Mouse (Mus musculus) midbrain, embryonic 12.5 days (tissue): ENCODE measurements around the gene Emc1. TPM values are rescaled to one million over a fixed set of nuclear protein-coding genes. Genes with fewer than 3 reads are reported as not detected.

ENCODE experiments used
- ATAC-seq: fragments of 200-750 bp; cut with Nextera tagmentation; 2 replicates; pipeline ENCODE4 v1.8.0; 2017; ENCODE audit warnings: low read depth, moderate TSS enrichment, moderate library complexity; ENCODE audit not compliant: low FRiP score
- H3K27ac ChIP-seq: fragments of 300-500 bp; sonication (generic); replicated peaks from 2 replicates; pipeline ENCODE4 v1.5.1; 2016; ENCODE audit warnings: mild to moderate bottlenecking
- H3K27me3 ChIP-seq: fragments of 300-500 bp; sonication (generic); 2 replicates; pipeline ENCODE4 v1.6.1; 2016; ENCODE audit warnings: mild to moderate bottlenecking
- H3K36me3 ChIP-seq: fragments of 300-500 bp; sonication (generic); 2 replicates; pipeline ENCODE4 v1.6.1; 2016
- H3K4me1 ChIP-seq: fragments of 300-500 bp; sonication (generic); 2 replicates; pipeline ENCODE4 v1.6.1; 2016
- H3K4me2 ChIP-seq: fragments of 300-500 bp; sonication (generic); replicated peaks from 2 replicates; pipeline ENCODE4 v1.6.1; 2016; ENCODE audit warnings: mild to moderate bottlenecking, moderate library complexity
- H3K4me3 ChIP-seq: fragments of 300-500 bp; sonication (generic); 2 replicates; pipeline ENCODE4 v1.5.1; 2016; ENCODE audit warnings: mild to moderate bottlenecking
- H3K9ac ChIP-seq: fragments of 300-500 bp; sonication (generic); replicated peaks from 2 replicates; pipeline ENCODE4 v1.6.1; 2016; ENCODE audit warnings: mild to moderate bottlenecking, moderate library complexity
- H3K9me3 ChIP-seq: fragments of 300-500 bp; sonication (generic); 2 replicates; pipeline ENCODE4 v1.6.1; 2016; ENCODE audit warnings: mild to moderate bottlenecking
- WGBS: fragments of 180-500 bp; shearing (Covaris S2); methylation state at CpG from one replicate; pipeline ENCODE4 v1.1.7; 2016; 5-methylcytosine and 5-hydroxymethylcytosine counted together
- polyA plus RNA-seq: library from polyadenylated mRNA; unstranded; fragments of >200 nt; fragmentation: Nextera tagmentation; extraction: Ambion mirVana; gene quantifications from 2 replicates; pipeline ENCODE4 v1.2.1, GENCODE M21; 2016

The Emc1 gene
- 39.0 and 42.0 TPM in 2 replicates for polyA plus RNA-seq

DNA sequence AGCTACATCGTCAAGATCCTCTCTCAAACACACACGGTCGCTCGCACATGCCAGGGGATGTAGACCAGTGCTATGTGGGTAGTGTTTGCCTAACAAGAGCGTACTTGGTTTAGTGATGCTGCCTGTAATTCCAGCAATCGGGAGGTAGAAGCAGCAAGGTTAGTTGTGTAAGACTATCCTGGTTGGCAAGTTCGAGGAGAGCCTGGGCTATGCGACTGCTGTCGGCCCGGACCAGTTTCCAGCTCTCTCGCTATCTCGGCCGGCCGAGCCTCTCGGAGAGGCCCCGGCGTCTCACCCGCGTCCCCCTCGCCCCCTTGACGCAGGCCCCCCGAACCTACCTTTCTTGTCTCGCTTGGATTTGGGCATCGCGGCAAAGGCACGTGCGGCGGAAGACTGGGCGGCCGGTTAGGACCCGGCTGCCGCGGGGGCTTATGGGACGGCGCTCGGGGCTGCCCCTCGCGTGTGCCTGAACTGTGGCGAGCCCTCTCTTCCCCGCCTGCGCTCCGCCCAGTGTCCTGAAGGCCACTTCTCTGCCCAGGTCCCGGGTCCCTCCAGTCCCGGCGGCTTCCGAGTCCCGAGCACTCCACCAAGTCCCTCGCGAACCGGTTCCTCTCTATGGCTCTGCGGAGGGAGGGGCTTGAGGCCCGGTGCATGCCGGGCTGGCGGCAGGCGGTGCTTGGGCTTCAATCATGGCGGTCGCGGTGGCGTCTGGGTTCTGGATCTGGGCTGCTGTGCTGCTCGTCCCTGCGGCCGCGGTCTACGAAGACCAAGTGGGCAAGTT lies at the start of gene Emc1, which contains the start of the genes Mrto4 and Ubr4:
TSS of gene Emc1 (plus strand) at position 657 of the 781 bp plus-strand sequence.
TSS of gene Mrto4 (minus strand) at position 646 of the 781 bp plus-strand sequence.
TSS of gene Ubr4 (plus strand) at position 679 of the 781 bp plus-strand sequence.
- H3K36me3 ChIP-seq: peaks cover 55% of the 10 kb centered on the region
- H3K27me3 ChIP-seq: no peaks in the 10 kb centered on the region
- no peaks in the 10 kb centered on the region for H3K9me3 ChIP-seq
- H3K4me3 ChIP-seq: peak within 1 kb of the TSS; percentile 83
- peak; percentile 96 for ATAC-seq
- peak within 1 kb of the TSS; percentile 96 for H3K27ac ChIP-seq
- under 1% methylated on average over 64 of the region's 64 CpGs for WGBS
- peak within 1 kb of the TSS; percentile 86 for H3K9ac ChIP-seq
- peak within 1 kb of the TSS; percentile 83 for H3K4me2 ChIP-seq
- H3K4me1 ChIP-seq: peaks cover 19% of the 10 kb centered on the region

DNA sequence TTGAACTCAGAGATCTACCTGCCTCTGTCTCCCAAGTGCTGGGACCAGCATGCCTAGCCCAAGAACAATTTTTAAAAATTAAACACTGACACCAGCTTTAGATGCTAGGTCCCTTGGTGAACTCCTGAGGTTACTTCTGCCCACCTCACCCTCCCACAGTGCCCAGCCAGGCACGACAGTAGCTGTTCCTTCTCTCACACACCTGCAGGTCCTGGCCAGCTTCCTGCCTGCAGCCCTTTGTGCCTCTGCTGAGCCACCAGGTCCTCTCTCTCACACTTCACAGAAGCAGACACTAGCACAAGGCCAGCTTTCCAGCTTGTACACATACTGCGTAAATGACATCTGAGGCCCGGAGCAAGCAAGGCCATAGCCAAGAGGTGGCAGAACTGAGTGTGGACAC lies 46.9 kb upstream of the Emc1 start:
- ATAC-seq: no peak
- no peak overlapping the region for H3K9ac ChIP-seq
- peaks cover 8% of the 10 kb centered on the region; the same call in 1 of the 2 replicates for H3K36me3 ChIP-seq
- H3K4me2 ChIP-seq: no peak overlapping the region
- H3K9me3 ChIP-seq: no peaks in the 10 kb centered on the region
- no peak overlapping the region for H3K27ac ChIP-seq
- no peak overlapping the region for H3K4me3 ChIP-seq
- H3K4me1 ChIP-seq: peaks cover 5% of the 10 kb centered on the region
- 0 out of 2 replicates have a peak, but pooled peaks cover 8% of the 10 kb centered on the region for H3K27me3 ChIP-seq
- 94% methylated on average over 3 of the region's 3 CpGs for WGBS

DNA sequence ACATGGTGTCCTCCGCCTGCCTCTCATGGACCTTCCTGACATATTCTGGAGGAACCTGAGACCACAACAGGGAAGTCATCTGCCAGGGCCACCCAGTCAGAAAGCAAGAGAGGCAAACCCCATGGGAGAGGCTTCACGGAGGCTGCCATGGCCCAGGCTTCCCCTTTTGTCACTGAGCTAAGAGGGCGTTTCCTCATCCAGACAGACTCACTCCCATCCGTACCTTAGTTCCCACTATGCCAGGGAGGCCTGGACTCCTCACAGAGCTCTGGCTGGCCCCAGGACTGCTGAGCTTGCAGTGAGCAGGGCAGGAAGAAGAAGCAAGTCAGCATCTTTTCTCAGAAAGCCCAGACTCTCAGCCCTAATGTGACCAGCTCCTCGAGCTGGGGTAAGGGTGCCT lies 44.5 kb upstream of the Emc1 start:
- no peak for ATAC-seq
- Histone ChIP-seq H3K27ac (no peak overlapping the region), H3K36me3 (no peaks in the 10 kb centered on the region), H3K4me3 (no peak overlapping the region), H3K4me1 (peaks cover 18% of the 10 kb centered on the region), H3K27me3 (peaks cover 18% of the 10 kb centered on the region; the same call in 1 of the 2 replicates), H3K9ac (0 out of 2 replicates have a peak overlapping the region, but pooled peaks have one; percentile 4), H3K9me3 (no peaks in the 10 kb centered on the region), H3K4me2 (no peak overlapping the region)
- WGBS: 88% methylated on average over 5 of the region's 5 CpGs

DNA sequence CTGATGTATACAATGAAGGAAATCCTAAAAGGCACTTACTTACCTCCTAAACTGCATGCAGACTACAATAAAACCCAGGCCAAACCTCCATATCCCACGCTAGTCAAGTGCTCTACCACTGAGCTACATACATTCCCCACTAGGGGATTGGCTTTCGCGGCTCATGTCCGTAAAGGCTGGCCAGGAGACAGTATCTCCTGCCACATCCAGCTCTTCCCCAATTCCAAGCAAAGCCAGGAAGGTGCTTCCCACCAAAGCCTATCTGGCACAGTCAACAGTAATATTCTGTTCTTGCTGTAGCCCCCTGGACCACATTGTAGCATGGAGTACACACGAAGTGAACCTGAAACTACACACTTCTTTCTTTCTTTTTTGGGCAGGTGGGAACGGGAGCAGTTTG lies 42.7 kb upstream of the Emc1 start:
- Histone ChIP-seq H3K27me3 (peaks cover 18% of the 10 kb centered on the region; the same call in 1 of the 2 replicates), H3K9me3 (no peaks in the 10 kb centered on the region), H3K4me2 (peak overlapping the region; percentile 92), H3K27ac (no peak overlapping the region), H3K4me3 (peak overlapping the region; percentile 88), H3K4me1 (peaks cover 18% of the 10 kb centered on the region), H3K9ac (peak overlapping the region; percentile 88; the same call in 1 of the 2 replicates), H3K36me3 (peaks cover 7% of the 10 kb centered on the region)
- ATAC-seq: no peak
- WGBS: 29% methylated on average over 6 of the region's 6 CpGs

DNA sequence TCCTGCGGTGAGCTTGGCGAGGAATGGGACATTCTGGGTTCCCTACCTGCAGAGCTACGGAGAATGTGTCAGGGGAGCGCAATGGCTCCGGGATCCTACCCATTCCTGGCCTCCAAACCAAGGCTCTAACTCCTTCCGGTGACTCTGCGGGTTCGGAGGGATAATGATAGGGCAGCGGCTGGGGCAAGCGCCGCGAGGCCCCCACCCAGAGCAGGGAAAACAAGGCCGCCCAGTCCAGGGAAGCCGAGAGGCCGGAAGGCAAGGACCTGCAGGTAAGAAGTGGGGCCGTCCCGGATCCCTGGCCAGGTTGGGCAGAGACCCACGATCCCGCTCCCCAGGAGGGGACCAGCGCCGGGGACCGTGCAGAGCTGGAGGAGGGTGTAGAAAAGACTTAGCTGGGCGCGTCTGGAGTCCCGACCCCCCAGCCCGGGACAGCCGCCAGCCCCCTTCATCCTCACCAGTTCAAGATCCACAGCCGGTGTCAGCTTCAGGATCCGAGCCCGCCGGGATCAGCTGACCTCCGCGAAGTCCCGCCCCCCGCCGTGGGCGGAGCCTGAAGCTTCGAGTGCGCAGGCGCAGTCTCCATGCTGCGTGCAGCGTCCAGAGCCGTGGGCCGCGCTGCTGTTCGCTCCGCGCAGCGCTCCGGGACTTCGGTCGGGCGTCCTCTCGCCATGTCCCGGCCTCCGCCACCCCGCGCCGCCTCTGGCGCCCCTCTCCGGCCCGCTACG lies 42.1 kb upstream of the Emc1 start, which contains the start of the genes Pqlc2 and Akr7a5:
TSS of gene Pqlc2 (minus strand) at position 538 of the 728 bp plus-strand sequence.
TSS of gene Akr7a5 (plus strand) at position 574 of the 728 bp plus-strand sequence.
- under 1% methylated on average over 47 of the region's 63 CpGs for WGBS
- H3K9ac ChIP-seq: peak within 1 kb of the TSS; percentile 88
- peak within 1 kb of the TSS; percentile 88 for H3K4me3 ChIP-seq
- H3K27me3 ChIP-seq: peaks cover 18% of the 10 kb centered on the region; the same call in 1 of the 2 replicates
- ATAC-seq: peak; percentile 91
- peak within 1 kb of the TSS; percentile 92 for H3K4me2 ChIP-seq
- H3K27ac ChIP-seq: peak within 1 kb of the TSS; percentile 50; the same call in 1 of the 2 replicates
- peaks cover 18% of the 10 kb centered on the region for H3K4me1 ChIP-seq
- H3K9me3 ChIP-seq: no peaks in the 10 kb centered on the region
- peaks cover 14% of the 10 kb centered on the region for H3K36me3 ChIP-seq

DNA sequence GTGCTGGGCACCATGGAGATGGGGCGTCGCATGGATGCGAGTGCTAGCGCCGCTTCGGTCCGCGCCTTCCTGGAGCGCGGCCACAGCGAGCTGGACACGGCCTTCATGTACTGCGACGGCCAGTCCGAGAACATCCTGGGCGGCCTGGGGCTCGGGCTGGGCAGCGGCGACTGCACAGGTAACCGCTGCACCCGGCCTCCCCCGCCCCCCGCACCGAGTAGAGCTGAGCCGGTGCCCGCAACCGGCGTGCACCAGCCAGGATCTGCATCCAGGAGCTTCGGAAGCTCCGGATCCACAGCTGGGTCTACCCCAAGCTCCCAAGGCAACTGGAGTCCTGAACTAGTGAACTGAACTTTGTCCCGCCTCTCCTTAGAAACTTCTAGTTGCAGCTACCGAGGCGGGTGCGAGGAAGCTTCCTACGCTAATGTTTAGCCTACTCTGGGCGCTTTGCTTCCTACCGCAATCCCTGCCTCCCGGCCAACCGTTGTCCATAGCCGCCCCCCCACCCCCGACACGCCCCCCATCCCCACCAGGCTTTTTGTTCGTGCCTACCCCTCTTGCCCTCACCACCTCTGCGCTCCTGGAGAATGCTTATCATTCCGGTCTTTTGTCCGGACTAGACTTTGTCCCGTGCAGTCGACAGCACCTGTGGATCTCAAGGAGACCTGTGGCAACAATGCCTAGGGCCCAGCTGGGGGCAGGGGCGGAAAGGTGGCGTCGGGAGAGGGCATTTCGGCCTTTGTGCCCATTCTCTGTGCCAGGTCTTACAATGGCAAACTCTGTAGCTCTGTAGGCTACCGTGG lies 41.3 kb upstream of the Emc1 start:
- WGBS: under 1% methylated on average over 51 of the region's 53 CpGs
- peak overlapping the region; percentile 50; the same call in 1 of the 2 replicates for H3K27ac ChIP-seq

DNA sequence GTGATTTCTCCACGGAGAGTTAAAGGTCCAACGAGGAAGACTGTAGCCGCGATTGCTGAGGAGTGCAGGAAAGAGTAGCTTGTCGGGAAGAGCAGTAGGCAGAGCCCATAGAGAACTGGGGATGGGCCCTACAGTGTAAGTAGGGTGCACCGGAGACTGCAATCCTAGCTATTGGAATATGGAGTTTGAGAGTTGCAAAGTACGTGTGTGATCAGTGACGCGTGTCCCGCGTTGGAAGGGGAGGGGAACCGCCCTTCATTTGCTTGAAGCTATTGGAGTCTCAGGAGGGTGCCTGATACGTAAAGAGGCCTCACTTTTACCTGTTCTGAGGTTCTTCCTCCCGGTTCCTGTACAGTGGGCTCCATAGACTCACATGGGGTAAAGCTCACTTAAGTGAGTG lies 40.7 kb upstream of the Emc1 start:
- Histone ChIP-seq H3K27ac (no peak overlapping the region), H3K4me2 (peak overlapping the region; percentile 92), H3K27me3 (peaks cover 18% of the 10 kb centered on the region; the same call in 1 of the 2 replicates), H3K9ac (peak overlapping the region; percentile 88), H3K36me3 (peaks cover 24% of the 10 kb centered on the region), H3K9me3 (no peaks in the 10 kb centered on the region), H3K4me3 (peak overlapping the region; percentile 88), H3K4me1 (peaks cover 18% of the 10 kb centered on the region)
- 26% methylated on average over 14 of the region's 14 CpGs for WGBS
- no peak for ATAC-seq

More for the DNA sequence above, 41.3 kb upstream of the Emc1 start:
- Histone ChIP-seq H3K9me3 (no peaks in the 10 kb centered on the region), H3K9ac (peak overlapping the region; percentile 88), H3K4me2 (peak overlapping the region; percentile 92), H3K36me3 (peaks cover 21% of the 10 kb centered on the region), H3K27me3 (peaks cover 18% of the 10 kb centered on the region; the same call in 1 of the 2 replicates), H3K4me3 (peak overlapping the region; percentile 88), H3K4me1 (peaks cover 18% of the 10 kb centered on the region)
- no peak; the same call in 1 of the 2 replicates for ATAC-seq

DNA sequence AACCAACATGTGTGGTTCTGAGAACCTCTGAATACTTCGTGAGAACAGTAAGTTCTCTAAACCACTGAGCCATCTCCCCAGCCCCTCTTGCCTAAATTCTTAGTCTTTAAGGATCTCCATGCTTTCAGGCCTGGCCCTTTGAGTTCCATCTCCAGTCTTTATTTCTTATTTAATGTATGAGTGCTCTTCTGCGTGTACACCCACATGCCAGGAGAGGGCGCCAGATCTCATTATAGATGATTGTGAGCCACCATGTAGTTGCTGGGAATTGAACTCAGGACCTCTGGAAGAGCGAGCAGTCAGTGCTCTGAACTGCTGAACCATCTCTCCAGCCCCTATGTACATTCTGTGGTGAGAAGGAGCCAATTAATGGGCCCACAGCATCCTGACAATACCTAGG lies 39.8 kb upstream of the Emc1 start:
- 54% methylated on average over 4 of the region's 4 CpGs for whole genome bisulfite sequencing

DNA sequence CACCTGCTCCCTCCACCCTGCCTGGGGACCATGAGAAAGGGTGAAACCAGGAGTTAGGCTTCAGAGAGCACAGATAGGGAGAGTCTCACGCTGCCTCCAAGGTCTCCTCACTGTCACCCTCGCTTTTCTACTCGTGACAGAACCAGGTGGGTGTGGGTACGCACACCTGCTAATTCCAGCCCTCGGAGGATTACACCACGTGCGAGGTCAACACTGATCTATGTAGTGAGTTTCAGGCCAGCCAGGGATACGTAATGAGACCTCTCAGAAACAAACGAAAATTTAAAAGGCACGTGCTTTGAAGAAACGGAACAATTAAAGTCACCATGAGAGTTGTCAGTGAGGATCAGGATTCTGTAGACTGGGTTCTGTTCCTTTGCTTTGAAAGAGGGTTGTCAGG lies 33.9 kb upstream of the Emc1 start:
- peaks cover 51% of the 10 kb centered on the region for H3K36me3 ChIP-seq
- WGBS: 93% methylated on average over 11 of the region's 11 CpGs

More for the DNA sequence above, 39.8 kb upstream of the Emc1 start:
- no peak overlapping the region for H3K4me2 ChIP-seq
- no peak overlapping the region for H3K27ac ChIP-seq
- H3K4me1 ChIP-seq: peaks cover 18% of the 10 kb centered on the region
- no peak for ATAC-seq
- H3K27me3 ChIP-seq: peaks cover 18% of the 10 kb centered on the region; the same call in 1 of the 2 replicates
- H3K9ac ChIP-seq: no peak overlapping the region
- H3K9me3 ChIP-seq: no peaks in the 10 kb centered on the region
- no peak overlapping the region for H3K4me3 ChIP-seq
- H3K36me3 ChIP-seq: peaks cover 32% of the 10 kb centered on the region

DNA sequence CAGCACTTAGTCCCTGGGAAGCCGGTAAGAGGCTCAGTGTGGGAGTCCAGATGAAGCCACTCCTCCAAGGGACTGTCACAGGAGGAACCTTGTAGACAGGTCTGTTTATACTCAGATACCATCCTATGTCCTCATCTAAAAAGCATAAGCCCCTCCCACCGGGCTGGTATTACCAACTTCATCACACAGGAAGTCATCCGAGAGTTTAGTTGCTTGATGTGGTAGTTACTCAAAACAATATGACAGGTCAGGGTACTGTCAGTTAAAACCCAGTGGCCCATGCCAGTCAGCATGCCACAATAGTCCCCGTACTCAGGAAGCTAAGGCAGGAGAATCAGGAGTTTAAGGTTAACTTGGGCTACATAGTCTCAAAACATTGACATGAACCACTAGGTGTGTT lies 32.6 kb upstream of the Emc1 start:
- Histone ChIP-seq H3K27ac (no peak overlapping the region), H3K4me2 (no peak overlapping the region), H3K27me3 (no peaks in the 10 kb centered on the region), H3K4me3 (no peak overlapping the region), H3K36me3 (peaks cover 43% of the 10 kb centered on the region), H3K9ac (no peak overlapping the region), H3K4me1 (no peaks in the 10 kb centered on the region), H3K9me3 (no peaks in the 10 kb centered on the region)
- WGBS: 92% methylated on average over 4 of the region's 4 CpGs
- no peak for ATAC-seq

More for the DNA sequence above, 33.9 kb upstream of the Emc1 start:
- H3K27ac ChIP-seq: no peak overlapping the region
- no peak for ATAC-seq
- H3K9me3 ChIP-seq: no peaks in the 10 kb centered on the region
- H3K4me3 ChIP-seq: no peak overlapping the region
- H3K4me1 ChIP-seq: no peaks in the 10 kb centered on the region
- no peak overlapping the region for H3K4me2 ChIP-seq
- H3K9ac ChIP-seq: no peak overlapping the region
- H3K27me3 ChIP-seq: no peaks in the 10 kb centered on the region

DNA sequence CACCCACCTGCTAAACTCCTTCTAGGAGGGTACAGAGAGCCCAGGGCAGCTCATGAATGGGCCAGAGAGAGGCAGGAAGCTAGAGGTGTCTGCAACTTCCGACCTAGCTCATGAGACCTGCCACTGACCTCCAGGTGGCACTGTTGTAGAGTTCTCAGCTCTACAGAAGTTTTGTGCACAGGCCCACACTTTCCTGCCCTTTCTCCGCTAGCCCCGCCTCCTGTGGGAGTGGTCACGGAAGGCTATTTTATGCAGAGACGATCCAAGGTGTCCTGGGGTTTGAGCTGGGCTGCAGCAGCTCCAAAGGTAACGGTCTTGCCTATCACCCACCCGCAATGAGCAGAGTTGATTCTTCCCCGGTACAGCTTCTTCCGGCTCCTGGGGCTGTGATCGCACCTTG lies 21.8 kb upstream of the Emc1 start:
- WGBS: 7% methylated on average over 10 of the region's 10 CpGs
- Histone ChIP-seq H3K36me3 (no peaks in the 10 kb centered on the region), H3K27ac (no peak overlapping the region), H3K9ac (no peak overlapping the region), H3K4me2 (peak overlapping the region; percentile 33; the same call in 1 of the 2 replicates), H3K9me3 (no peaks in the 10 kb centered on the region), H3K27me3 (peaks cover 19% of the 10 kb centered on the region; the same call in 1 of the 2 replicates), H3K4me1 (no peaks in the 10 kb centered on the region), H3K4me3 (peak overlapping the region; percentile 17)
- ATAC-seq: no peak
